Mouse (Mus musculus) MEL (cell line): ENCODE data around the gene Srsf3. TPM values are rescaled to one million over a fixed set of nuclear protein-coding genes. Genes with fewer than 3 reads are reported as not detected.
A peak's percentile ranks its signal among the peaks of the same experiment; 100 is the strongest.

Experiments used
- DNase-seq: peaks from one replicate; pipeline ENCODE4 v3.0.0; 2011; ENCODE audit warnings: low read depth, low spot score
- H3K27ac ChIP-seq: 2 replicates; pipeline ENCODE4 v1.5.1; 2012; ENCODE audit warnings: low read depth, mild to moderate bottlenecking, control low read depth, low read length, moderate library complexity; ENCODE audit not compliant: control insufficient read depth
- H3K27me3 ChIP-seq, 2 experiments: fragments of 150-350 bp in 1 of 2; sonication (generic) in 1 of 2; 2 replicates each; pipeline ENCODE4 v1.6.1; 2012; ENCODE audit warnings: low read length in 2 of 2, mild to moderate bottlenecking in 2 of 2, improper control_type of control experiment in 1 of 2, moderate library complexity in 1 of 2; ENCODE audit not compliant: insufficient read depth in 2 of 2, control insufficient read depth in 1 of 2
- H3K36me3 ChIP-seq, 2 experiments: 2 replicates each; pipeline ENCODE4 v1.6.1; 2012 to 2014; ENCODE audit warnings: low read length in 2 of 2, improper control_type of control experiment in 1 of 2, inconsistent platforms in 1 of 2, mild to moderate bottlenecking in 1 of 2; ENCODE audit not compliant: insufficient read depth in 2 of 2, control insufficient read depth in 1 of 2
- H3K4me1 ChIP-seq, 2 experiments: fragments of 150-350 bp in 1 of 2; sonication (generic) in 1 of 2; 2 replicates each; pipeline ENCODE4 v1.6.1; 2012; ENCODE audit warnings: low read length in 2 of 2, improper control_type of control experiment in 1 of 2, mild to moderate bottlenecking in 1 of 2; ENCODE audit not compliant: insufficient read depth in 2 of 2, control insufficient read depth in 1 of 2
- H3K4me3 ChIP-seq, 2 experiments: fragments of 150-350 bp in 1 of 2; sonication (generic) in 1 of 2; 2 replicates each; pipeline ENCODE4 v1.5.1; 2012; ENCODE audit warnings: low read depth in 2 of 2, low read length in 2 of 2, mild to moderate bottlenecking in 2 of 2, moderate library complexity in 2 of 2, control low read depth in 1 of 2, improper control_type of control experiment in 1 of 2; ENCODE audit not compliant: control insufficient read depth in 1 of 2, insufficient read depth in 1 of 2
- H3K79me2 ChIP-seq: 2 replicates; pipeline ENCODE4 v1.6.1; 2012; ENCODE audit warnings: mild to moderate bottlenecking, low read length, moderate library complexity; ENCODE audit not compliant: control insufficient read depth, poor library complexity, insufficient read depth
- H3K9ac ChIP-seq: 2 replicates; pipeline ENCODE4 v1.6.1; 2012; ENCODE audit warnings: low read depth, mild to moderate bottlenecking, control low read depth, low read length, moderate library complexity; ENCODE audit not compliant: control insufficient read depth, poor library complexity, severe bottlenecking
- H3K9me3 ChIP-seq: fragments of 150-350 bp; sonication (generic); replicated peaks from 2 replicates; pipeline ENCODE4 v1.6.1; 2012; ENCODE audit warnings: mild to moderate bottlenecking, low read length, improper control_type of control experiment, moderate library complexity; ENCODE audit not compliant: insufficient read depth
- BHLHE40 ChIP-seq: IDR thresholded peaks from 2 replicates; pipeline ENCODE4 v1.6.1; 2012; ENCODE audit warnings: low read depth, mild to moderate bottlenecking, inconsistent platforms, low read length, improper control_type of control experiment, borderline replicate concordance
- CHD1 ChIP-seq: IDR thresholded peaks from 2 replicates; pipeline ENCODE4 v1.6.1; 2012; ENCODE audit warnings: low read depth, mild to moderate bottlenecking, inconsistent platforms, low read length, improper control_type of control experiment
- CHD2 ChIP-seq: IDR thresholded peaks from 2 replicates; pipeline ENCODE4 v1.6.1; 2011; ENCODE audit warnings: low read length, improper control_type of control experiment
- CTCF ChIP-seq, 3 experiments: IDR thresholded peaks in 2 of 3; conservative IDR thresholded peaks in 1 of 3; 2 replicates each; pipeline ENCODE4 v1.5.1; 2011 to 2012; ENCODE audit warnings: low read length in 3 of 3, low read depth in 2 of 3, mild to moderate bottlenecking in 2 of 3, improper control_type of control experiment in 1 of 3, inconsistent platforms in 1 of 3, mixed read lengths in 1 of 3, moderate library complexity in 1 of 3; ENCODE audit not compliant: control insufficient read depth in 1 of 3, insufficient read depth in 1 of 3, poor library complexity in 1 of 3, severe bottlenecking in 1 of 3
- ELF1 ChIP-seq: IDR thresholded peaks from 2 replicates; pipeline ENCODE4 v1.6.1; 2014; ENCODE audit warnings: low read depth, mild to moderate bottlenecking, inconsistent platforms, low read length, improper control_type of control experiment, moderate library complexity
- ETS1 ChIP-seq: IDR thresholded peaks from 2 replicates; pipeline ENCODE4 v1.6.1; 2012; ENCODE audit warnings: low read depth, mild to moderate bottlenecking, inconsistent platforms, low read length, improper control_type of control experiment, moderate library complexity
- GATA1 ChIP-seq: IDR thresholded peaks from 2 replicates; pipeline ENCODE4 v1.6.1; 2011; ENCODE audit warnings: low read depth, low read length, improper control_type of control experiment
- HCFC1 ChIP-seq: IDR thresholded peaks from 2 replicates; pipeline ENCODE4 v1.6.1; 2012; ENCODE audit warnings: low read depth, mild to moderate bottlenecking, inconsistent platforms, low read length, improper control_type of control experiment, moderate library complexity
- KAT2A ChIP-seq: conservative IDR thresholded peaks from 2 replicates; pipeline ENCODE4 v1.6.1; 2012; ENCODE audit warnings: low read depth, low read length, improper control_type of control experiment, inconsistent platforms
- MAX ChIP-seq: IDR thresholded peaks from 2 replicates; pipeline ENCODE4 v1.6.1; 2011; ENCODE audit warnings: low read length, improper control_type of control experiment
- MAZ ChIP-seq: IDR thresholded peaks from 2 replicates; pipeline ENCODE4 v1.6.1; 2012; ENCODE audit warnings: low read depth, mild to moderate bottlenecking, inconsistent platforms, low read length, improper control_type of control experiment
- MEF2A ChIP-seq: IDR thresholded peaks from 2 replicates; pipeline ENCODE4 v1.6.1; 2014; ENCODE audit warnings: low read depth, mild to moderate bottlenecking, inconsistent platforms, low read length, improper control_type of control experiment; ENCODE audit not compliant: poor library complexity, insufficient replicate concordance, severe bottlenecking; ENCODE audit errors: extremely low read depth
- MXI1 ChIP-seq: IDR thresholded peaks from 2 replicates; pipeline ENCODE4 v1.6.1; 2011; ENCODE audit warnings: mild to moderate bottlenecking, low read depth, low read length, improper control_type of control experiment
- MYB ChIP-seq: IDR thresholded peaks from 2 replicates; pipeline ENCODE4 v1.6.1; 2011; ENCODE audit warnings: mild to moderate bottlenecking, low read depth, low read length, improper control_type of control experiment
- MYC ChIP-seq: IDR thresholded peaks from 2 replicates; pipeline ENCODE4 v1.6.1; 2011; ENCODE audit warnings: low read depth, mild to moderate bottlenecking, low read length, improper control_type of control experiment, moderate library complexity
- NELFE ChIP-seq: IDR thresholded peaks from 2 replicates; pipeline ENCODE4 v1.6.1; 2011; ENCODE audit warnings: low read depth, low read length, improper control_type of control experiment
- NRF1 ChIP-seq: IDR thresholded peaks from 2 replicates; pipeline ENCODE4 v1.6.1; 2014; ENCODE audit warnings: low read depth, mild to moderate bottlenecking, inconsistent platforms, low read length, improper control_type of control experiment, moderate library complexity; ENCODE audit not compliant: poor library complexity, insufficient read depth, severe bottlenecking
- POLR2A ChIP-seq, 2 experiments: IDR thresholded peaks; 2 replicates each; pipeline ENCODE4 v1.6.1; 2011 to 2012; ENCODE audit warnings: low read length in 2 of 2, mild to moderate bottlenecking in 2 of 2, control low read depth in 1 of 2, improper control_type of control experiment in 1 of 2, low read depth in 1 of 2, moderate library complexity in 1 of 2; ENCODE audit not compliant: control insufficient read depth in 1 of 2, insufficient read depth in 1 of 2, poor library complexity in 1 of 2
- POLR2AphosphoS2 ChIP-seq: IDR thresholded peaks from 2 replicates; pipeline ENCODE4 v1.6.1; 2011; ENCODE audit warnings: low read length, improper control_type of control experiment
- POLR2AphosphoS5 ChIP-seq: IDR thresholded peaks from 2 replicates; pipeline ENCODE4 v1.6.1; 2012; ENCODE audit warnings: low read depth, borderline replicate concordance, mild to moderate bottlenecking, inconsistent platforms, low read length, moderate library complexity, mixed read lengths
- RAD21 ChIP-seq: IDR thresholded peaks from 2 replicates; pipeline ENCODE4 v1.6.1; 2011; ENCODE audit warnings: mild to moderate bottlenecking, low read depth, low read length, improper control_type of control experiment
- RCOR1 ChIP-seq: IDR thresholded peaks from 2 replicates; pipeline ENCODE4 v1.6.1; 2012; ENCODE audit warnings: low read depth, mild to moderate bottlenecking, inconsistent platforms, low read length, improper control_type of control experiment
- SIN3A ChIP-seq: IDR thresholded peaks from 2 replicates; pipeline ENCODE4 v1.6.1; 2012; ENCODE audit warnings: low read length, improper control_type of control experiment, inconsistent platforms
- SMC3 ChIP-seq: IDR thresholded peaks from 2 replicates; pipeline ENCODE4 v1.6.1; 2011; ENCODE audit warnings: low read depth, low read length, improper control_type of control experiment
- TAL1 ChIP-seq: IDR thresholded peaks from 2 replicates; pipeline ENCODE4 v1.6.1; 2012; ENCODE audit warnings: mild to moderate bottlenecking, inconsistent platforms, low read length, moderate library complexity, mixed read lengths
- TBP ChIP-seq: IDR thresholded peaks from 2 replicates; pipeline ENCODE4 v1.8.0; 2011; ENCODE audit warnings: low read depth, low read length, improper control_type of control experiment
- TCF12 ChIP-seq: IDR thresholded peaks from 2 replicates; pipeline ENCODE4 v1.6.1; 2014; ENCODE audit warnings: low read depth, mild to moderate bottlenecking, inconsistent platforms, low read length, improper control_type of control experiment, moderate library complexity
- USF1 ChIP-seq: IDR thresholded peaks from 2 replicates; pipeline ENCODE4 v1.6.1; 2014; ENCODE audit warnings: low read depth, mild to moderate bottlenecking, inconsistent platforms, low read length, improper control_type of control experiment, moderate library complexity
- ZC3H11A ChIP-seq: IDR thresholded peaks from 2 replicates; pipeline ENCODE4 v1.6.1; 2012; ENCODE audit warnings: low read depth, mild to moderate bottlenecking, inconsistent platforms, low read length, improper control_type of control experiment
- ZKSCAN1 ChIP-seq: IDR thresholded peaks from 2 replicates; pipeline ENCODE4 v1.6.1; 2012; ENCODE audit warnings: low read depth, mild to moderate bottlenecking, inconsistent platforms, low read length, improper control_type of control experiment, moderate library complexity
- ZMIZ1 ChIP-seq: IDR thresholded peaks from 2 replicates; pipeline ENCODE4 v1.6.1; 2012; ENCODE audit warnings: low read depth, mild to moderate bottlenecking, inconsistent platforms, low read length, improper control_type of control experiment, moderate library complexity
- ZNF384 ChIP-seq: IDR thresholded peaks from 2 replicates; pipeline ENCODE4 v1.6.1; 2012; ENCODE audit warnings: low read depth, mild to moderate bottlenecking, inconsistent platforms, low read length, improper control_type of control experiment
- polyA plus RNA-seq, 2 experiments: library from polyadenylated mRNA; stranded (reverse) in 1 of 2; unstranded in 1 of 2; fragments of >175 nt in 1 of 2; fragments of >200 nt in 1 of 2; gene quantifications; 2 replicates each; pipeline versions ENCODE4 v1.2.1 to v1.2.4; 2012; ENCODE audit warnings: low replicate concordance in 2 of 2, low read depth in 1 of 2; ENCODE audit not compliant: insufficient read length in 2 of 2, insufficient read depth in 1 of 2, missing spikeins in 1 of 2
- total RNA-seq: library from RNA; depleted of rRNA; stranded (reverse); fragments of 300-350 nt; gene quantifications from 2 replicates; pipeline ENCODE4 v1.2.3, GENCODE M21; 2012

The Srsf3 gene
- total and polyA plus RNA-seq, 3 experiments: 326 to 556 (median 367) TPM

GRCm38 (mm10) chr17:29024047-29024892 is 8.2 kb upstream of the Srsf3 start:
- TF ChIP-seq HCFC1: 0 out of 2 replicates have a peak, but pooled peaks have one; percentile 19
- no peak for TF ChIP-seq MAZ
- no peak for TF ChIP-seq TBP
- no peak for TF ChIP-seq CHD1
- TF ChIP-seq ETS1: peak; percentile 59; the same call in 1 of the 2 replicates
- no peak for TF ChIP-seq ZC3H11A
- no peak for TF ChIP-seq RAD21
- no peak for TF ChIP-seq MYC
- TF ChIP-seq MEF2A: no peak
- TF ChIP-seq ZKSCAN1: no peak
- TF ChIP-seq MYB: no peak
- no peak for TF ChIP-seq SMC3
- peak; percentile 31 for TF ChIP-seq NELFE
- no peak for TF ChIP-seq BHLHE40
- peak; percentile 52; the same call in 1 of the 2 replicates for TF ChIP-seq RCOR1
- 0 out of 4 replicates have a peak, but pooled peaks of 1 of the 2 experiments have one; percentile 18 for TF ChIP-seq POLR2A (IDR thresholded peaks at IDR 0.05; ENCODE audit: control insufficient read depth in 1 of 2, insufficient read depth in 1 of 2, low read depth in 1 of 2, low read length in 2 of 2, poor library complexity in 1 of 2)
- TF ChIP-seq ZNF384: no peak
- no peak; the same call in 1 of the 2 replicates for TF ChIP-seq MXI1
- TF ChIP-seq POLR2AphosphoS2: no peak
- no peak for TF ChIP-seq KAT2A
- TF ChIP-seq ELF1: 0 out of 2 replicates have a peak, but pooled peaks have one; percentile 32
- TF ChIP-seq ZMIZ1: no peak
- peak; percentile 54 for TF ChIP-seq MAX
- TF ChIP-seq TAL1: no peak
- no peak; the same call in 1 of the 2 replicates for TF ChIP-seq SIN3A
- no peak for TF ChIP-seq POLR2AphosphoS5
- no peak for TF ChIP-seq NRF1
- TF ChIP-seq TCF12: peak; percentile 35; the same call in 1 of the 2 replicates
- no peak for TF ChIP-seq GATA1
- TF ChIP-seq USF1: no peak
- no peak for TF ChIP-seq CHD2
- no peak for TF ChIP-seq CTCF (IDR thresholded peaks at IDR 0.05 in 2 of 3, conservative IDR thresholded peaks at IDR 0.05 in 1 of 3; ENCODE audit: control insufficient read depth in 1 of 3, insufficient read depth in 1 of 3, low read depth in 2 of 3, low read length in 3 of 3, poor library complexity in 1 of 3, severe bottlenecking in 1 of 3)
- TF ChIP-seq, all 39 proteins: peak for 8
- no peaks in the 10 kb centered on the region for H3K79me2 ChIP-seq
- H3K27me3 ChIP-seq: no peaks in the 10 kb centered on the region
- H3K4me3 ChIP-seq: peak overlapping the region; percentile 5
- peak overlapping the region; percentile 58 for H3K9ac ChIP-seq
- no peaks in the 10 kb centered on the region for H3K9me3 ChIP-seq
- H3K4me1 ChIP-seq: no peaks in the 10 kb centered on the region
- peak; percentile 84 for DNase-seq
- H3K27ac ChIP-seq: peak overlapping the region; percentile 61
- peaks cover 0 to 6% of the 10 kb centered on the region in 2 experiments; a peak in 2 of 4 replicates for H3K36me3 ChIP-seq
